Mouse (Mus musculus): ENCODE data around the gene Cd109. TPM values are rescaled to one million over a fixed set of nuclear protein-coding genes. Genes with fewer than 3 reads are reported as not detected.

The Cd109 gene
- polyA plus RNA-seq, 1 experiment from 2014 or later: 0.08 TPM

DNA sequence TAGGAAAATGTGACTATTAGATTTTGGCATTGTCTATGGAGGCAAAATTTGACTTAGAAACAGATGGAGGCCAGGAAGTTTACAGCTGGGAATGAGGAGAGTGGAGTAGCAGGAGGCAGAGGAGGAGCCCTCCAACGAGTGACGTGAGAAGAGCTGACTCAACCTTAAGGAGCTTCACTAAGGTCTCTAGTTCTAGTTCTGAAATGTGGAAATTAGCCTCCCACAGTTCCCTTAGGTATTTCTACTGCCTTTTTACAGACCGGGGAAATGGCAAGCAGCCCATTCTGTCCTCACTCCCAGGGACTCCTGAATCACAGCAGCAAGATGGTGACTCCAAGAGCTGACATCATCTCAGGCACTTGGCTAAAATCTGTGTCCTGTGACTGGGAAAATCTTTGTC, 134.9 kb downstream of the Cd109 start:
- Histone ChIP-seq H3K9ac (no peak overlapping the region), H3K36me3 (replicated peaks) (no peaks in the 10 kb centered on the region), H3K9me3 (replicated peaks) (no peaks in the 10 kb centered on the region), H3K4me2 (no peak overlapping the region), H3K4me3 (replicated peaks) (no peak overlapping the region), H3K27me3 (no peaks in the 10 kb centered on the region), H3K27ac (replicated peaks) (no peak overlapping the region), H3K4me1 (replicated peaks) (no peaks in the 10 kb centered on the region)
- ATAC-seq (ENCODE audit: insufficient read depth): no peak
- 53% methylated on average over 3 of the region's 3 CpGs for WGBS (ENCODE audit: insufficient replicate concordance)

Other genes starting within 250 kb of the Cd109 start
- gene Dppa5a, start 247.4 kb upstream of the Cd109 start, polyA plus RNA-seq (2015; fragmentation: Nextera tagmentation; extraction: Ambion mirVana): not detected in 2 replicates
- gene Ooep, start 236.8 kb upstream of the Cd109 start, polyA plus RNA-seq (2015; fragmentation: Nextera tagmentation; extraction: Ambion mirVana): 0.03 and 0.08 TPM in 2 replicates
- gene Ddx43, start 219.8 kb upstream of the Cd109 start, polyA plus RNA-seq (2015; fragmentation: Nextera tagmentation; extraction: Ambion mirVana): not detected in 2 replicates
- 0.82 and 0.98 TPM in 2 replicates for gene Cgas, start 172.3 kb upstream of the Cd109 start, polyA plus RNA-seq (2015; fragmentation: Nextera tagmentation; extraction: Ambion mirVana)
- 19.6 and 19.8 TPM in 2 replicates for gene Mto1, start 167.3 kb upstream of the Cd109 start, polyA plus RNA-seq (2015; fragmentation: Nextera tagmentation; extraction: Ambion mirVana)
- gene Gm17324, start 166.8 kb upstream of the Cd109 start, polyA plus RNA-seq (2015; fragmentation: Nextera tagmentation; extraction: Ambion mirVana): 0.45 and 0.68 TPM in 2 replicates
- 2,003 and 2,036 TPM in 2 replicates for gene Eef1a1, start 126.4 kb upstream of the Cd109 start, polyA plus RNA-seq (2015; fragmentation: Nextera tagmentation; extraction: Ambion mirVana)
- gene Slc17a5, start 27.5 kb upstream of the Cd109 start, polyA plus RNA-seq (2015; fragmentation: Nextera tagmentation; extraction: Ambion mirVana): 4.2 and 4.7 TPM in 2 replicates